Mouse (Mus musculus): Measurements from ENCODE around the gene Acad10.
"Not testable (repeated sequence)": the region's sequence is repeated elsewhere in the genome, so short reads cannot be mapped to it uniquely, and the experiment has no call there.

DNA sequence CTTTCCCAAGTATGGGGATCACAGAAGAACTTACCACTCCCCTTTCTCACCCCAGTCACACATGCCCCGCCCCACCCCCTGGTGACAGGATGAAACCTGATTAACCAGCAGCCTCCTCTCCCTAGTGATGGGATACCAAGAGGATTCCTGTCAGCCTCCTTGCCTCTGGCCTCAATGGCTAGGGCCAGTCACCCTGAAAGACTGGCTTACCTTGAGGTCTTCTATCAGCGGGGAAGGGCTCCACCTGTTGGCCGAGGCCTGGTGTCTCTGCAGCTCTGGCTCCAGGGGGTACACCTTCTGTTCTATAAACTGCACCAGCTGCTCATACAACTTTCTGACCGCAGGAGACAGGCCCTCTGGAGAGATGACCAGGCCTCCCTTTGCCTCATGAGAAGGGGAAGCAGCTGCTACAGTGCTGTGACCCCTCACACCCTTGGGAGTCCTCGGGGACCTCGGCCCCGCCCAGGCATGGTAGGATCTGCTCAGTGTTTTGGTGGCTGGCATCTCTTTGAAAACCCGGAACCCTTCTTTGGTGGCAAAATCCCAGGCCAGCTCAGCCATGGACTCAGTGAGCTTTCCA is 50.7 kb downstream of the Acad10 start:
- TF ChIP-seq CTCF (IDR thresholded peaks at IDR 0.05; ENCODE audit: borderline replicate concordance, extremely low read depth, insufficient read depth, insufficient read length); POLR2A (IDR thresholded peaks at IDR 0.05; ENCODE audit: borderline replicate concordance, extremely low read depth, insufficient read depth, insufficient read length, poor library complexity, severe bottlenecking): not testable (repeated sequence)

Measured in brain, embryonic 14.5 days (tissue).